Mouse (Mus musculus) adipocyte (in vitro differentiated cells): ENCODE results near the gene Olfr1100.

Experiments used
- DNase-seq: peaks from one replicate; pipeline ENCODE4 v3.0.0-alpha.2; 2016; ENCODE audit warnings: low spot score

The Olfr1100 gene

DNA sequence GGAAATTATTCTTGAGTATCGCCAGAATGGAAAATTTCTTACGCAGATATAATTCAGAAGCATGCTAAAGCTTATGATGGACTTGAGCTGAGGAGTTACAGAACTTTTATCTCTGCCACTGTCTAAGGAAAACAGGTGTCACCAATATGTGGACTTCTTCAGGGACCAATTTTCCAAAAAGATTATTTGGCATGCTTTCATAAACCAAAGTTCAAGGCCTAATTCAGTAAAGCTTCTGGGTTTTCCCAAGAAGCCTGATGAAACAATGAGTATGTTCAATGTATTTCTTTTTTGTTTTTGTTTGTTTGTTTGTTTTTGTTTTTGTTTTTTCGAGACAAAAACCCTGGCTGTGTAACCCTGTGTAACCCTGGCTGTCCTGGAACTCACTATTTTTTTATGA lies at the start of gene Olfr1100:
Olfr1100 (minus strand) TSS at position 101 of the 400 bp plus-strand sequence.
- DNase-seq, result no peak

DNA sequence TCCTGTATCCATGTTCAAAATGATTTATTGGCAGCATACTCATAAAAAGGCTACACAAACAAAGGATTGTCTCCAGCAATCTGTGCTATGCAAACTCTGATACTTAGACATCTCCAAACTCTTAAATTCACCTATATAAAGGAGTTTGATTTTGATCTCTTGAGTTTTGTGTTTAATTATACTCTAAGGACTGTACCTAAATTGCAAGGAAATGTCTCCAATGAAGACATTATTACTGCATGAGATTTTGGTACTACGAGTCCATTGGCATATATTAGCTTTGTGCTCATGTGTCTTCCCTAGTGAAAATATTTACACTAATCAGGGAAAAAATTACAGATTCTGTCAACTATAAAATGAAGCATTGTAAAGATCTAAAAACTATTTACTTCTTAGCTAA lies 47.2 kb upstream of the Olfr1100 start, which contains the start of gene Olfr1104:
Olfr1104 (minus strand) TSS at position 101 of the 400 bp plus-strand sequence.
- no peak for DNase-seq

DNA sequence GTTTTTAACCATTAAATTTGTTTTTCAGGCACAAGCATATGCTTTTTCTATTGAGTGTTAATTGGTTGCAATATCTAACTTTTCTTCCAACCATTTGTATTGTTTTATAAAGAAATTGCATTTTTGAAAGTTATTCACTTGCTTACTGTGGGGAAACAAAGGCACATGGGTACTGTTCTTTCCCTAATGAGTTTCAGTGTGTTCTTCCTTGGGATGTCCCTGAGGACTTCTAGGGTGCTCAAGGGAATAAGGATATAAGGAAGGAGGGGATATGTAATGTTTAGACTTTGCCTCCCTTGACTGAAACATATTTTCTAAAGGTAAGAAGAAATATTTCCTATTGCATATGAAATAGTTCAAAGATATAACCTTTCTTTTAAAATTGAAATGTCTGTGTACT lies 18.3 kb upstream of the Olfr1100 start, which contains the start of gene Olfr1102:
Olfr1102 (plus strand) TSS at position 301 of the 400 bp plus-strand sequence.
- no peak for DNase-seq

DNA sequence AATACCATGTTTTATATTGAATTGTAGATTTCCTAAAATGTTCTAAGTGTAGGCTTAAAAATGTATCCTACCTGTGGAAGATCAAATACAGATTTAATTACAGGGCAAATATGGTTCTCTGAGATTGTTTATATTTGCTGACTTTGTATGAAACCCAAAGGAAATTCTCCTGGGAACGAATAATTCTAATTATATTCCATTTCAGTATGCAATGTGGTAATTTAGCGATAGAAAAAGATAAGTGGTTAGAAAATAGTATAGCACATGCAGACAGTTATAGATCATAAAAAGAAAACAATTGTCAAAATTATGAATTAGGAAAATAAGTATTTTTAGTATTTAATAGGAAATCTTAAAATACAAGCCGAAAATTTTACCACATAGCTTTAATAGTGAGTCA lies 11.4 kb upstream of the Olfr1100 start, which contains the start of gene Olfr1101:
Olfr1101 (minus strand) TSS at position 101 of the 400 bp plus-strand sequence.
- no peak for DNase-seq

DNA sequence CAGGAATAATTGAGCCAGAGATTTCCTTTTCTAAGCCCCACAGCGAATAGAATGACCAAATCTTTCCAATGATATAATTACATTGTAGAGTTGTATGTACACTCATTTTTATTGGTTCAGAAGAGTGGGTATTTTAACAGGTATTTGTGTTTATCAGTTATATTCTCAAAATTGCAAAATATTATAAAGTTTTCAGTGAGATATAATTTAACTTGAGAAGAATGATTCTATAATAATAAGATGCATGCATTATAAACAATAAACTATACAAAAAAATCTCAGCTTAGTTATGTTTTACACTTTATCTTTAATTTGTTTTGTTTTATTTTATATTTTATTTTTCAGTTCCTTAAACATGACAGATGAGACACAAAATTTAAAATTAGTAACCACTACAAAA lies 19.2 kb downstream of the Olfr1100 start, which contains the start of gene Olfr1099:
Olfr1099 (minus strand) TSS at position 101 of the 400 bp plus-strand sequence.
- DNase-seq, result no peak

DNA sequence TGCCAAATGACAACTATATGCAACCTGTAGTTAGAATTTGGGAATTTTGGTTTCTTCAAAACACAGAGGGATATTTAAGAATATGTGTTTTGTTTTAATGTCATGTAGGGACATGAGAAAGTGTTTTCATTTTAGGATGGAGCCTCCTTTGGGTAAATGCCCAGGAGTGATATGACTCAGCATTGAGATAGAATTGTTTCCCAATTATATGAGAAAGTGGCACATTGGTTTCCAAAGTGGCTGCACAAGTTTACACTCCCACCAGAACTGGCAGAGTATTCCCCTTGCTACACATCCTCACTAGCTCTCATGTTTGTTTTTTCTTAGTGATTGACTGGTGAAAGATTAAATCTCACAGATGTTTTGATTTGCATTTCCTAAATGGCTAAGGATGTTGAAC lies 53.2 kb downstream of the Olfr1100 start:
- no peak for DNase-seq
